Mouse (Mus musculus): ENCODE measurements around the gene Trex1. TPM values are rescaled to one million over a fixed set of nuclear protein-coding genes. Genes with fewer than 3 reads are reported as not detected.
A peak's percentile ranks its signal among the peaks of the same experiment; 100 is the strongest.

Gene Trex1
- polyA plus RNA-seq, 1 experiment = 10.0 TPM

GRCm38 (mm10) chr9:109096251-109096661 is 36.7 kb upstream of the Trex1 start:
- TF ChIP-seq E2F4 (IDR thresholded peaks at IDR 0.05; ENCODE audit: insufficient read depth) (no peak), MYOD1 (IDR thresholded peaks at IDR 0.05; ENCODE audit: control insufficient read depth in 1 of 3, insufficient read length in 2 of 3, low read depth in 2 of 3) (no peak), MYOG (IDR thresholded peaks at IDR 0.05; ENCODE audit: control insufficient read depth in 1 of 3, insufficient read depth in 1 of 3, insufficient read length in 2 of 3, low read depth in 2 of 3) (no peak), CEBPB (IDR thresholded peaks at IDR 0.05; ENCODE audit: insufficient read depth, poor library complexity, severe bottlenecking) (no peak), TCF12 (IDR thresholded peaks at IDR 0.05; ENCODE audit: insufficient read depth, poor library complexity, severe bottlenecking) (no peak), USF1 (IDR thresholded peaks at IDR 0.05; ENCODE audit: low read depth) (no peak), MAX (IDR thresholded peaks at IDR 0.05; ENCODE audit: low read depth) (no peak), POLR2A (IDR thresholded peaks at IDR 0.05; ENCODE audit: insufficient read length, low read depth) (no peak), SRF (IDR thresholded peaks at IDR 0.05; ENCODE audit: control insufficient read depth, insufficient read length, low read depth) (no peak), POLR2AphosphoS2 (IDR thresholded peaks at IDR 0.05; ENCODE audit: insufficient read length, low read depth) (no peak), TCF3 (IDR thresholded peaks at IDR 0.05; ENCODE audit: insufficient read length, low read depth) (no peak)
- Histone ChIP-seq H3K79me2 (ENCODE audit: control insufficient read depth, insufficient read depth) (no peaks in the 10 kb centered on the region), H3ac (ENCODE audit: control insufficient read depth, insufficient read length) (peak overlapping the region; percentile 89), H3K4me3 (peak overlapping the region; percentile 37), H3K4me2 (ENCODE audit: low read depth) (peak overlapping the region; percentile 71), H3K27me3 (ENCODE audit: control insufficient read depth, insufficient read depth, insufficient read length) (no peaks in the 10 kb centered on the region), H3K36me3 (ENCODE audit: control insufficient read depth, insufficient read depth) (no peaks in the 10 kb centered on the region)

DNA sequence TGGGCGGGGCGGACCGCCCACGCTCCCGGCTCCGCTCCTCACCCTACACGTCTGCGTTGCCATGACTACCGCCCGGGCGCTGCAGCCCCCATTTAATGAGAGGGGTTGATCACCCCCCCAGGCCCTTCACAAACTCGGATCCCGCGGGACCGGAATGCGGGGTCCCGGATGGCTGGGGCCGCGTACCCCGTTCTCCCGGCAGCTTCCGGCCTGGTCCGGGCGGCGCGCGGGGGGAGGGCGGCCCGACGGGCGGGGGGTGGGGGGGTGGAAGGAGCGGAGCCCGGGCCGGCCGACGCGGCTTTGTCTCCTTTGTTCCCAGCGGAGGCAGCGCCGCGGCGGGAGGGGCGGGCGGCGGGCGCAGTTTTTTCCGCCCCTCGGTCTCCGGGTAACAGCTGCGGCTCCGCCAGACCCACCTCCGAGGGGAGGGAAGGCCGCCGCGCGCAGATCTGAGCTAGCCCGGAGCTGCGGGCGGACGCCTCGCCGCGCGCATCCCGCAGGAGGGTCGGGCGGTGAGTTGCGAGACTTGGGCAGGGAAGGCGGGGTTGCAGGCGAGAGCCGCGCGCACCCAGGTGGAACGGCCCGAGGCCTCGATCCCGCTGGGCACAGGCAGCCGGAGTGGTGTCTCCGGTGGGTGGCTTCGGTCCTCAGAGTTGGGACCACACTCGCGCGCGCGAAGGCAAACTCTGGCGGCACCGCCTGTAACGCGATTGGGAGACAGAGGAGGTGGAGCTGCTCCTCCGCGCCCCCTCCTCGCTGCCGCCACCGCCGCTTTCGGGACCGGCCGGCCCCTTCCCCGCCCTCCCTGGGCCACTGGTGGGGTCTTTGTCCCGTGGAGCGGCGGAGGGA is 35.8 kb upstream of the Trex1 start, which contains the start of gene Plxnb1:
TSS of gene Plxnb1 (plus strand) at position 253 of the 846 bp plus-strand sequence.
- Histone ChIP-seq H3ac (ENCODE audit: control insufficient read depth, insufficient read length) (peak within 1 kb of the TSS; percentile 89), H3K79me2 (ENCODE audit: control insufficient read depth, insufficient read depth) (no peaks in the 10 kb centered on the region), H3K4me3 (peak within 1 kb of the TSS; percentile 37), H3K27me3 (ENCODE audit: control insufficient read depth, insufficient read depth, insufficient read length) (no peaks in the 10 kb centered on the region), H3K36me3 (ENCODE audit: control insufficient read depth, insufficient read depth) (no peaks in the 10 kb centered on the region), H3K4me2 (ENCODE audit: low read depth) (peak within 1 kb of the TSS; percentile 80)
- TF ChIP-seq POLR2AphosphoS2 (IDR thresholded peaks at IDR 0.05; ENCODE audit: insufficient read length, low read depth) (peak; percentile 56), SRF (IDR thresholded peaks at IDR 0.05; ENCODE audit: control insufficient read depth, insufficient read length, low read depth) (no peak), MYOG (IDR thresholded peaks at IDR 0.05; ENCODE audit: control insufficient read depth in 1 of 3, insufficient read depth in 1 of 3, insufficient read length in 2 of 3, low read depth in 2 of 3) (peak in 2 of 3 experiments; percentile 38 to 54), TCF12 (IDR thresholded peaks at IDR 0.05; ENCODE audit: insufficient read depth, poor library complexity, severe bottlenecking) (no peak), MYOD1 (IDR thresholded peaks at IDR 0.05; ENCODE audit: control insufficient read depth in 1 of 3, insufficient read length in 2 of 3, low read depth in 2 of 3) (peak in 2 of 3 experiments; percentile 29 to 39), E2F4 (IDR thresholded peaks at IDR 0.05; ENCODE audit: insufficient read depth) (no peak), USF1 (IDR thresholded peaks at IDR 0.05; ENCODE audit: low read depth) (no peak), CEBPB (IDR thresholded peaks at IDR 0.05; ENCODE audit: insufficient read depth, poor library complexity, severe bottlenecking) (no peak), REST (IDR thresholded peaks at IDR 0.05; ENCODE audit: insufficient read depth, insufficient read length) (no peak), TCF3 (IDR thresholded peaks at IDR 0.05; ENCODE audit: insufficient read length, low read depth) (no peak), POLR2A (IDR thresholded peaks at IDR 0.05; ENCODE audit: insufficient read length, low read depth) (peak; percentile 72), MAX (IDR thresholded peaks at IDR 0.05; ENCODE audit: low read depth) (no peak)

GRCm38 (mm10) chr9:109094553-109095136 is 35.1 kb upstream of the Trex1 start:
- Histone ChIP-seq H3K27me3 (ENCODE audit: control insufficient read depth, insufficient read depth, insufficient read length) (no peaks in the 10 kb centered on the region), H3K4me2 (ENCODE audit: low read depth) (peak overlapping the region; percentile 80), H3ac (ENCODE audit: control insufficient read depth, insufficient read length) (peak overlapping the region; percentile 89), H3K4me3 (peak overlapping the region; percentile 37), H3K79me2 (ENCODE audit: control insufficient read depth, insufficient read depth) (no peaks in the 10 kb centered on the region), H3K36me3 (ENCODE audit: control insufficient read depth, insufficient read depth) (no peaks in the 10 kb centered on the region)
- TF ChIP-seq REST (IDR thresholded peaks at IDR 0.05; ENCODE audit: insufficient read depth, insufficient read length) = no peak
- TF ChIP-seq MYOD1 (IDR thresholded peaks at IDR 0.05; ENCODE audit: control insufficient read depth in 1 of 3, insufficient read length in 2 of 3, low read depth in 2 of 3) = no peak
- TF ChIP-seq POLR2AphosphoS2 (IDR thresholded peaks at IDR 0.05; ENCODE audit: insufficient read length, low read depth) = no peak
- TF ChIP-seq USF1 (IDR thresholded peaks at IDR 0.05; ENCODE audit: low read depth) = no peak
- TF ChIP-seq MAX (IDR thresholded peaks at IDR 0.05; ENCODE audit: low read depth) = no peak
- no peak for TF ChIP-seq E2F4 (IDR thresholded peaks at IDR 0.05; ENCODE audit: insufficient read depth)
- TF ChIP-seq SRF (IDR thresholded peaks at IDR 0.05; ENCODE audit: control insufficient read depth, insufficient read length, low read depth) = no peak
- TF ChIP-seq POLR2A (IDR thresholded peaks at IDR 0.05; ENCODE audit: insufficient read length, low read depth) = no peak
- no peak for TF ChIP-seq TCF12 (IDR thresholded peaks at IDR 0.05; ENCODE audit: insufficient read depth, poor library complexity, severe bottlenecking)
- TF ChIP-seq CEBPB (IDR thresholded peaks at IDR 0.05; ENCODE audit: insufficient read depth, poor library complexity, severe bottlenecking) = no peak
- no peak for TF ChIP-seq MYOG (IDR thresholded peaks at IDR 0.05; ENCODE audit: control insufficient read depth in 1 of 3, insufficient read depth in 1 of 3, insufficient read length in 2 of 3, low read depth in 2 of 3)
- no peak for TF ChIP-seq TCF3 (IDR thresholded peaks at IDR 0.05; ENCODE audit: insufficient read length, low read depth)

DNA sequence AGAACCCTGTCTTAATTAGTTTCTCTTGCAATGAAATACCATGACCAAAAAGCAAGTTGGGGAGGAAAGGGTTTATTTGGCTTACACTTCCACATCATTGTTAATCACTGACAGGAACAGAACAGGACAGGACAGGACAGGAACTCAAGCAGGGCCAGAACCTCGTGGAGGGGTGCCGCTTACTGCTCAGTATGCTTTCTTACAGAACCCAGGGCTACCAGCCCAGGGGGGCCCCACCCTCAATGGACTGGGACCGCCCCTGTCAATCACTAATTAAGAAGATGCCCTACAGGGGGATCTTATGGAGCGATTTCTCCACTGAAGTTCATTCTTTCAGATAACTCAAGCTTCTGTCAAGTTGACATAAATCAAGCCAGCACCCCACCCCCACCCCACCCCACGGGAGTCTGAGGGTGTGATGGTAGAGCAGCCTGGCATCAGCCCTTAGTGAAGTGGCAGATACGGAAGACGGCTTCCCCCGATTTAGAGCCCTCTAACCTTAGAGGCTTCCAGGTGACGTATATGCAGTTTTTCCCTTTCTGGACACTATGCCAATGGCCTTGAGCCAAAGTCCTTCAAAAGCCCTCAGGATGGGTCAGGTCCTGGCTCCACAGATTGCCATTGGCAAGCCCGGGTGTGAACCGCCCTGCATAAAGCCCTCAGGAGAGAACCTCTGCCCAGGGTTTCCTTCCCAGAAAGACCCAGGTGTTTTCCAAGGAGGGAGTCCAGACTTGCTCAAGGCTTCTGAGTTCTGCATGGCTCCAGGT is 34.4 kb upstream of the Trex1 start:
- H3K4me2 ChIP-seq (ENCODE audit: low read depth) = no peak overlapping the region
- H3K36me3 ChIP-seq (ENCODE audit: control insufficient read depth, insufficient read depth) = no peaks in the 10 kb centered on the region
- H3ac ChIP-seq (ENCODE audit: control insufficient read depth, insufficient read length) = no peak overlapping the region
- H3K27me3 ChIP-seq (ENCODE audit: control insufficient read depth, insufficient read depth, insufficient read length) = no peaks in the 10 kb centered on the region
- H3K79me2 ChIP-seq (ENCODE audit: control insufficient read depth, insufficient read depth) = no peaks in the 10 kb centered on the region
- TF ChIP-seq SRF (IDR thresholded peaks at IDR 0.05; ENCODE audit: control insufficient read depth, insufficient read length, low read depth) (no peak), TCF12 (IDR thresholded peaks at IDR 0.05; ENCODE audit: insufficient read depth, poor library complexity, severe bottlenecking) (no peak), POLR2AphosphoS2 (IDR thresholded peaks at IDR 0.05; ENCODE audit: insufficient read length, low read depth) (no peak), USF1 (IDR thresholded peaks at IDR 0.05; ENCODE audit: low read depth) (no peak), MYOD1 (IDR thresholded peaks at IDR 0.05; ENCODE audit: control insufficient read depth in 1 of 3, insufficient read length in 2 of 3, low read depth in 2 of 3) (no peak), TCF3 (IDR thresholded peaks at IDR 0.05; ENCODE audit: insufficient read length, low read depth) (no peak), CEBPB (IDR thresholded peaks at IDR 0.05; ENCODE audit: insufficient read depth, poor library complexity, severe bottlenecking) (no peak), POLR2A (IDR thresholded peaks at IDR 0.05; ENCODE audit: insufficient read length, low read depth) (no peak), MAX (IDR thresholded peaks at IDR 0.05; ENCODE audit: low read depth) (no peak), MYOG (IDR thresholded peaks at IDR 0.05; ENCODE audit: control insufficient read depth in 1 of 3, insufficient read depth in 1 of 3, insufficient read length in 2 of 3, low read depth in 2 of 3) (no peak), REST (IDR thresholded peaks at IDR 0.05; ENCODE audit: insufficient read depth, insufficient read length) (no peak), E2F4 (IDR thresholded peaks at IDR 0.05; ENCODE audit: insufficient read depth) (no peak)
- peak overlapping the region; percentile 37 for H3K4me3 ChIP-seq

Measured in myocyte (in vitro differentiated cells).